Mouse (Mus musculus) adipocyte (in vitro differentiated cells): ENCODE results near the gene Zc3h12c.

Experiments used
- DNase-seq: peaks from one replicate; pipeline ENCODE4 v3.0.0-alpha.2; 2016; ENCODE audit warnings: low spot score

Zc3h12c gene

DNA sequence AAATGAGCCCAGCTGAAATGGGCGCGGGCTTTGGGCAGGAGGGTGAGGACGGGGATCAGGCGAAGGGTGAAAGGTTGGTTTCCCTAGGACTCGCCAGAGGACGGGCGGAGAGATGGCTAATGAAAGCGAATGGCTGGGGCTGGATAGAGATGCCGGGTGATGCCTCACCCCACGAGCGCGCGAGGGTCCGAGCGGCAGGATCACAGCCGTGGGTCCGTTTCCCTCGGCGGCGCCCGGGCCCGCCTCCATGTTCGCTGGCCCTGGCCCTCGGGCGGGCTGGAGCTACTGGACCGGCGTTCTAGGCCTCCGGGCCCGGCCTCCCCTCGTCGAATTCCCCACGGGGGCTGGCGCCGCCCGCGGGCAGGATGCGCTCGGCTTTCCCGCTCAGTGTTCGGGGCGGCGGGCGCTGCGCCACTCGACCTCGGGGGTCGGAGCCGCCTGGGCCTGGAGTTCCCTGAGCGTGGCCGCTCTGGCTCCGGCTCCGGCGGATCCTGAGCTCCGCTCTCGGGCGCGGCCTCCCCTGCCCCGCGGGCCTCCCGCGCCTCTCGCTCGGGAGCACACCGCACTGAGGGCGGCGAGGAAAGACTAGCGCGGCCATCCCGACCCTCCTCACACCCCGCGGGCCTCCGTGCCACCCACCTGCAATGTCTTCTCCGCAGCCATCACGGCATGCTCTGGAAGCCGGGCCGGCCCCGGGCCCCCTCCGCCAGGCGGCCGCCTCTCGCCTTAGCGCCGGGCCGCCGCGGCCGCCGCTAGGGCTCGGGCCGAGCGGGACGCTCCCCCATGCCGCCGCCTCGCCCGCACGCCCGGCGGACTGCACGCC lies at the start of gene Zc3h12c:
Gene Zc3h12c (minus strand): TSS at position 710 of the 823 bp plus-strand sequence.
- DNase-seq: peak; percentile 67

DNA sequence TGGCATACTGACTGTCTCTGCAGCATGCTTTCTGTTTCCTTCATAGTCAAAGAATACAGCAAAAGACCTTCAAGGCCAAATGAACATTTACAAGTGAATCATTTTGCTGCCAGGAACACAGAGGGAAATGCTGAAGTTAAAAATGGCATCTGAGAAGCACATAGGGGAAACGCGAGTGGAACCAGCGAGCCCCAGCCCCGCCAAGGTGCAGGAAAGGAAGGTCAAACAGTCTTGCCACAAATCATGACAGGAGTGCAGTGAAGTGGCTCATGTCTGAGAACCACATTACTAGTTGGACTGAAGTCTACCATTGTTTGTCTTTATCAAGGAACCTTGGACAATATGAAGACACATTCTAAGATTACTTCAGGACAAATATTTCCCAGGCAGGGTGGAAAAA lies 49.3 kb upstream of the Zc3h12c start:
- DNase-seq: no peak

DNA sequence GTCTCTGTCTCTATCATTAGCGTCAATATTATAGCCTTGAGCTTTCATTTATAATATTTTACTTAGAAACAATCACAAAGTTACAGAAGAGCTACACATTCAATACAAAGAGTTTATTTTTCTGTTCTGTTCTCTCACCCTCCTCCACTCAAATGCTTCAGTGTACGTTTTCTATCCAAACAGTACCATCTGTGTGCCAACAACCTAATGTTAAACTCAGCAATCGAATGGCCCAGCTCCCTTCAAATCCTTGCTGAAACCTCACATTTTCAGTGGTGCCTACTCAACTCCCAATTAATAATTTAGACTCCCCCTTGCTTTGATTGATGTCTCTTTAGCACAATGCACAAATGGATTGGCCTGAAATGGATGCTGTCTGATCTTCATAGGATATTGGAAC lies 46.9 kb upstream of the Zc3h12c start:
- no peak for DNase-seq

DNA sequence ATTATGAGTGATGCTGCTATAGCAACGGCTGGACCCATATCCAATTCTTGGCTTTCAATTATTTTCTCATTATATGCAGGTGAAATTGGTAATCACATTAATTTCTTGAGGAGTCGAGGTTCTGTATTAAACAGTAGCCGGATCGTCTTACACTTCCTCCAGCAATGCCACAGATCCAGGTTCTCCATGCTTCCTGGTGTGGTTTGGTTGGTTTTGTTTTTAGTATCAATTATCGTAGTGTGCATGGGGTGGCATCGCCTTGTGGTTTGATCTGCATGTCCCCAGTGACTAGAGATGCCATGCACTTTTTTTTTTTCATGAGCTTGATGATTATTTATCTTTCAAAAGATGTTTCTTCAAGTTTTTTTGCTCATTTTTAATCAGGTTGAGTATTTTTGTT lies 44.0 kb upstream of the Zc3h12c start:
- DNase-seq: no peak

DNA sequence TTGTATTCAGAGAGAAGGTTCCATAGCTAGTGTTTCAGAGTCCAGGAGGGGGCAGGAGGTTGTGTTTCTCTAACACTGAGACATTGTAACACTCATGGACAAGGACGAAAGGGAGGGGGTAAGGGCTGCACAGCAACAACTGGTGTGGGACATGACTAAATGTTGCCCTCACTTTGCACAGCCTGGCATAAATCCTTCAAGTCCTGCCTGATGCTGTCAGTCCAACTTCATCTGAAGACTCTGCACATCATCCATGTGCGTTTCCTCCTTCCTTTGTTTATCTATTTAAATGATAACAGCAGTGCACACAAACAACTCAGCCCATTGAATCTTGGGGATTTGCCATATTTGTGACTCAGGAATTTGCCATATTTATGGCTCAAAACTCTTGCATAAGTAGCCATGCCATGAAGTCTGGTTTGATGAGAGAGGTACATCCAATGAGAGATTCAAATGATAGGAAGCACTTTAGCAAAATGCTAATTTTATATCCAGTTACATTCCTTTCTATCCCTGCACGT lies 40.2 kb upstream of the Zc3h12c start:
- no peak for DNase-seq

DNA sequence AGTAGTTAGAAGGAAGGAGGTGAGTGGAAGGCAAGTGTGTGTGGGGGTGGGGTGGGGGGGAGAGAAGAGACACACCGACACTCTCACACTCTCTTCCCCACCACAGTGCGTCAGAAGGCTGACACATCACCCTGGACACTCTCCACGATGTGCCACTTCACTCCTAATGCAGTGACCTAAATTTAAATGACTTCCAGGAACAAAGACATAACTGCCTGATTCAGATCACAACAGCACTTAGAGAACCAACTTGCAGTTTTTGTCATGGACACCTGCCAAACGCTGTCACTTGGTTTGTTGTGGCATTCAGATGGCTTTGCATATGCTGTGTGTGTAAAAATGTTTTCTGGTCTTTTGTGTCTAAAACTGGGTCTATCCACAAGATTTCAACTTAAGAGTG lies 34.8 kb upstream of the Zc3h12c start:
- no peak for DNase-seq

DNA sequence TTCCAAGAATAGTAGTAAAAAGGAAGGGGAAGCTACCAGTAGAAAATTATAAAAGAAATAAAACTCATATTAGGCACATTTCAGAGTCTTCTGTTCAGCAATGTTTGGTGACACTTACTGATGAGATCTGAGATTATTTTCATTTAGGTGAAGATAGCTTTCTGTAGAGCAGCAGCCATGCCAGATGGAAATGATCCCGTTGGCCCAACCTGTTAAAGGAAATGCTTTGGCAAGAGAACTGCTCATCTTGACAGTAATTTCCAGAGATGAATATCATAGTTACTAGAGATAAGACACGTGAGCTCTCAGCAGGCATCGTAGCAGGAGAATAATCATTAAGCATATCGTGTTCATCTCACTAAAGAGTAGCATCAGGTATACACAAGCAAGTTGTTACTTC lies 31.9 kb upstream of the Zc3h12c start:
- no peak for DNase-seq

DNA sequence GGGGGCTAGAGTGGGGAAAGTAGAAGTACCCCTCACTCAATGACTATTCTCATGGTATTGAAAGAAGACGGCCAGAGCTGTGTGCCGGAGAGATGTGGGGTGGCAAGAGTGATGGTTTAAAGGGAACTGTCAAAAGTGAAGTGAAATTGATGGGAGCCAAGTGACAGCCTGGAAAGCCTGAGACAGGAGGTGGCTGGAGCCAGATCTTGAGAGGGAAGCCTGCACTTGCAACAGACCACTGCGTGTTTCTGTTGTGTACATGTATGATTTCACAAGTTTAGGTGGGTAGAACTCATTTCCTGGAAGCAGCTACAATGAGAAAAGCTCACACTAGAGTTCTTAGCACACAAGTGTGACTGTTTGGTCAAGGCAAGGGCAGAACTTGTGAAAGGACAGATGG lies 27.5 kb upstream of the Zc3h12c start:
- DNase-seq: no peak

DNA sequence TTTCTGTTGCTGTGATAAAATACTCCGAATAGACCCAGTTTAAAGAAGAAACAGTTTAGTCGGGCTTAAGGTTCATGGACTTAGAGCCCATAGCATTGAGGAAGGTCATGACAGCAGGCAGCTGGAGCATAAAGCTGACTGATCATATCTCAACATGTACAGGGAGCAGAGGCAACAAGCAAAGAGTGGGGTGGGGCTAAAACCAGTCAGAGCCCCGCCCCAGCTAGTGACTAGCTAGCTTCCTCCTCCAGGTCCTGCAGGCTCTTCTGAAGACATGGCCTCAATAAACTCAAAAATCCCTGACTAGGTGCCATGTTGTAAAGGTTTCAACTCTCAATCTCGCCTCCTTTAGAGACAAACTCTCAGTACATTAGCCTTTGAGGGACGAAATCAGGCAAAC lies 25.5 kb upstream of the Zc3h12c start:
- DNase-seq: no peak

DNA sequence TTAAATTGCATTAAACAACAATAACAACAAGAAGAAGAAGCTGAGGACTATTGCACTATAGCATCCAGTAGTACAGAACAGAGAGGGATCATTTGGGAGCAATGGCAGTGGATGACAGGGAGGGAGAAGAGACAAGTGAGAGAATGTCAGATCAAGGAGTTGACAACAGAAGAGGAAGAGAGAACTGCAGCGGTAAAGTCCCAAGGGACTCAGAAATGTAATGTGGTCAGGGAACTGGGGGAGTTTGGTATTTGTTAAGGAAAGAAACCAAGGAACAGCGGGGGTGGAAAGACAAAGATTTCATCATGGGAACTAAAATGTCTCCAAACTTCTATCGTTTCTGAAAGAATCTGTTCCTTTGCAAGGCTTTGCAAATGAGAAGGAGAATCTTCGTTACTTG lies 22.5 kb upstream of the Zc3h12c start:
- no peak for DNase-seq

DNA sequence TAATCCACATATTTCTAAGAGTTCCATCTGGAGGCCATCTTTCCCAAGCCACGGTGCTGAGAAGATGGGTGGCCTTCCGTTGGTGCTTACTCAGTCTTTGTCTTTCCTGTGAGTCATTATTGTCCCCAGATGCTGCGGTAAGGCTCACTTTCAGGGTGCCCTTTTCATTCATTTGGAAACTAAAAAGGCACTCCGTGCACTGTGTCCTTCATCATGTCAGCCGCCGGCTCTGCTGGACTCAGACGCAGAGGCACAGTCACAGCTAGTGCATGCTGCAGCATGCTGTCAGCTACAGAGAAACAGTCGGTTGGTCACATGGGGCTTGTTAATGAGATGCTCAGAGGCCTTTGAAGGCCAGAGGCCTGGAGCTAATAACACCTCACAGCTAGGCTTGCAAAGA lies 19.7 kb upstream of the Zc3h12c start:
- no peak for DNase-seq

DNA sequence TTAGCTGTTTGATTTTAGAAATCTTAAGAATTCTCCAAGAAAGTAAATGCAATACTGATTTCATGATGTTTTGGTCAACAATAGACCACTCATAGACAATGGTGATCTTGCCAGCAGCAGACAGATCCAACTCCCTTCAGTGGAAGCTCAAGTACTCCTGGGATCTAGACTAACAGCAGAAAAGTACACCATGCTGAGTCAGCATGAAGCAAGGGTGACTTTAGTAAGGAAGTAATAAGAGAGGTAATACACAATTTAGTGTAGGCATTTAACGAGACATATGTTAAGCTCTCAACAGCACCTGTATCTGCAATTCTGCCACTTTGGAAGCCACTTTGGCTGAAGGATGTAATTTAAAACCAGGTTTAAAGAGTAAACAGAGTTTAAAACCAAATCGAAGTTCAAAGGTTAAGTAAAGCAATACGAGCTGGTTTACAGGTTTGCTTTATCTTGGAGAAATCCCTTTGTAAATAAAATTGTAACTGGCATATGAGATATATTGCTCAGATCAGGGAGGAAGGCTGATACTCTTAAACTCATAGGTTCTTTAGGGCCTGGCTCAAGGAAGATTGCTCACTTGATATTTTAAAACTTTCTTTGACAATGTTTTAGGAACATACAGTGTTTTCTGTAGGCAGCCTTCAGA lies 18.0 kb upstream of the Zc3h12c start:
- no peak for DNase-seq

DNA sequence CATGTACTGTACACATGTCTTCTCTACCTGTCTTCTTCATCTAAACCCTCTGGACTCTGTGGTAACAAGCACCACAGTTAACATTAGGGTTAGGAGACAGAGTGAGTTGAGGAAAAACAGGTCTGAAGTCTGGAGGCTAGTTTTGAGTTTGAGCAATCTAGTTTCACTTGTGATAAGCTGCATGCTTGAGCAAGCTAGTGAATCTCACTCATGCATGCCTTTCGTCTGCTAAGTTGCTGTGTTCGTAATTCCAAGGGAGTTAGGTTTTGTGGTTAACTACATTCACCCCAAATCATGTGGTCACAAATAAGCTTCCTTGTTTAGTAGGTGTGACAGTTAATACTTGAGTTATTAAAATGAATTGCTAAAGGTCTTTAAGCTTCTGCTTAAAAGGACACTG lies 13.0 kb upstream of the Zc3h12c start:
- DNase-seq: no peak

DNA sequence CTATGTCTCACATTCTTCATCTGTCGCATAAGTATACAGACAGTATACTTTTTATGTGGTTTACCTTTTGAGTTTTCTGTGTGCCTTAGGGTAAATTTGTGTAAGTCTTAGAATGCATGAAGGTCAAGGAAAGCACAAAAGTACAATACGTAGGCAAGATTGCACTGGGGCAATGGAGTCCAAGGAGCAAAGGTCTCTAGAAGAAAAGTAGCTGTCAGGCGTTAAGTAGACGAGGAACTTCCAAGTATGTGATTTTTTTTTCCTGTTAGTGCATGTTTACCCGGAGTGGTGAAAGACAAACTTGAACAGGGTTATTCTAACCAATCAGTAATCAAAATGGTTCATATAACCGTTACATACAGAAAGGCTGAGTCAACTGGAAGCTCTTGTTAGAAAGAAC lies 12.5 kb upstream of the Zc3h12c start:
- DNase-seq: no peak

DNA sequence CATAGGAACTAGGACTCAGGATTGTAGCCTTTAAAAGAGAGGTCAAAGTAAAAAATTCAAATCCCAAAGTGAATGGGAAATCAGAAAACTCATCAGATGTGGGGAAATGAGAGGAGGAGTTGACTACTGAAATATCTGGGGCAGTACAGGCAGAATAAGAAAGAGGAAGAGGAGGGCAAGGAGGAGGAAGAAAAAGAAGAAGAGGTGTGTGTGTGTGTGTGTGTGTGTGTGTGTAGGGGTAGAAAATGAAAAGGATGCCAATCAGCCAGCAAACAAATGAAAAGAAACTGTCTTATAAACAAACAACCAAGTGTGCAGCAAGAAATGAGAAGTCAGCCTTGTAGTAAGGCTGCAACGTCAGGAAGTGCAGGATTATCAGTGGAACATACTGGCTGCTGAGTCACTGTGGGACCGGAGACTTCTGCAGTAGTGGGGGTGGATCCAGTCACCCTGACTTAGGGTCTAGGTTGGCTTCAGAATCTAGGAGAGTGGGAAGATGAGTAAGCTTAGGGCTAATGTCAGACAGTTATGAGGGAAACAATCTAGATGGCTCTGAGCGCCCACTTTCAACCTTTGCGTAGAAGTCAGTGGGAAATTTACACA lies 7.0 kb upstream of the Zc3h12c start:
- DNase-seq: no peak

DNA sequence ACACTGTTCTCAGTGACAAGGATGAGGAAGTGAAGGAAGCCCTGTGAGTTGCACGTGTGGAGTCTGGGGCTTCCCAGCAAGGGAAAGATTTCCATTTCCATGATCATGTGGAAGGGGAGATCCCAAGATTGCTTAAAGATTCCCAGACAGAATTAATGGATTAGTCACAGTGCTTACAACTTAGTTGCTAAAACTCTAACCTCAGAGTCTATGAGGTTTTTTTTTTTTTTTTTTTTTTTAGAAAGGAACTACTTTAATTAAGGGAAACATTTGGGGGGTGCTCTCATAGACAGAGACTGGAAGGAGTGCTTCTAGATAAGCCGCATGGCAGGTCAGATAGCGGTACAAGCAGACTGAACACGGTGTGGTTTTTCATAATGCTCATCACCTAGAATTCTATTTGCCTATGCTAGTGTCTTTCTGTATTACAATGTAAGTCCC lies 6.3 kb upstream of the Zc3h12c start:
- no peak for DNase-seq

DNA sequence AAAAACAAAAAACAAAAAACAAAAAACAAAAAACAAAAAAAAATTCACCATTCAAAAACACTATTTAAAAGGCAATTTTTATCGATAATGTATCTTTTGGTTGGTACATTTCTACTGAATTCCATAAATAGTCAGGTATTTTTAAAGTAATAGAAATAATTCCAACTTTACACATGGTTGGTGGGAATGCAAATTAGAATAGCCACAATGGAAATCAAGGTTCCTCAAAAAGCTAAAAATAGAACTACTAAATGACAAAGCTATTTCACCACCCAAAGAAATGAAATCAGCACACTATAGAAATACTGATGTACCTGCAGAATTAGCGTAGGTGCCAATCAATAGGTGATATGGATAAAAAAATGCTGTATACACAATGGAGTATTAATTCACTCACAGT lies 5.6 kb upstream of the Zc3h12c start:
- no peak for DNase-seq

DNA sequence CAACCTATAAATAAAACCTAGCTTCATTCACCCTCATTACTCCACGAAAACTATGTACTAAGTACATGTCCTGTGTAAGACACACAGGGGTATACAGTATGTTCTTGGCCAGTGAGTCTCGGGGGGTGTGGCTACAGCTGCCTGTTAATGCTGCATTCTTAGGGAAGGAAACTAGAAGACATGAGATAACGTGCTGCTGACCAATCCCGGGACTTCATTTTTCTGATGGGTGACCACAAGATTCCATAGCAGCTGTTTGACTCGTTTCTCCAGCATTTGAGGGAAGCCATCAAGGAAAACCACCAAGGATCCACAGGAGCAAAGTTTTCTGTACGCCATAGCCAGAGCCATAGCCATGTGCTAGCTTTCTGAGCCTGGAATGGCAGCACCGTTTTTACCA lies 4.2 kb upstream of the Zc3h12c start:
- no peak for DNase-seq

DNA sequence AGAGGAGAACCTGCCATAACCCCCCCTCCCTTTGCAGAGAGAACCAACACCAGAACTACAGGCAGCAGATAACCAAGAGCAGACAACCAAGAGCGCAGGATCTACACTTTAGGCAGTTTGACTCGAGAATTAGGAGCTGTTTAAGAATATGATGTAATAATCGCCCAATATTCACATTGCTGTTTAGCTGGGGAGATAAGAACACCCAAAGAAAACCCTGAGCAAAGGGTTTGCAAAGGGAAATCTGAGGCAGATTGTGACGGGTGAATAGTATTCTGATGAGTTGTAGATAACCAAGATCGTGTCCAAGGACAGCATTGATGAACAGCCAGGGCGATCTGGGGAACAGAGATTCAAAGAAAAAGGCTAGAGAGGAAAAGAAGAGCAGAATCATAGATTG lies 2.3 kb upstream of the Zc3h12c start:
- DNase-seq: no peak

DNA sequence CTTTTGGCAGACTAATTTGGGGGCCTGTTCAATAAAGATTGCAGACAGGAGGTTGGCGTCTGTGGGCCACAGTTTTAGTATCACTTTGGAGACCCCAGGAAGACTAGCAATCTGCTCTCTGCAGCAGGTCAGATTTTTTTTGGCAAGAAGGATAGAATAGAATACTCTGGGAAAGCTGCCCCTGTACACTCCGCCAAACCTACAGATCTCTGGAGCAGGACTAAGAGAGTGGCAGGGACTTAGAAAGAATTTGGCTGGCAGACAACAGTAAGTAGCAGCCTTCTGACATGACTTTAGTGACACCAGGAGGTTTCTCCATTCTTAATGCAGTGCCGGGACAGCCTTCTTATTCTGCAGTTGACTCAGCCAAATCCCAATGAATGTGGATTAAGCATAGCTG lies 1.8 kb upstream of the Zc3h12c start:
- DNase-seq: peak; percentile 37

DNA sequence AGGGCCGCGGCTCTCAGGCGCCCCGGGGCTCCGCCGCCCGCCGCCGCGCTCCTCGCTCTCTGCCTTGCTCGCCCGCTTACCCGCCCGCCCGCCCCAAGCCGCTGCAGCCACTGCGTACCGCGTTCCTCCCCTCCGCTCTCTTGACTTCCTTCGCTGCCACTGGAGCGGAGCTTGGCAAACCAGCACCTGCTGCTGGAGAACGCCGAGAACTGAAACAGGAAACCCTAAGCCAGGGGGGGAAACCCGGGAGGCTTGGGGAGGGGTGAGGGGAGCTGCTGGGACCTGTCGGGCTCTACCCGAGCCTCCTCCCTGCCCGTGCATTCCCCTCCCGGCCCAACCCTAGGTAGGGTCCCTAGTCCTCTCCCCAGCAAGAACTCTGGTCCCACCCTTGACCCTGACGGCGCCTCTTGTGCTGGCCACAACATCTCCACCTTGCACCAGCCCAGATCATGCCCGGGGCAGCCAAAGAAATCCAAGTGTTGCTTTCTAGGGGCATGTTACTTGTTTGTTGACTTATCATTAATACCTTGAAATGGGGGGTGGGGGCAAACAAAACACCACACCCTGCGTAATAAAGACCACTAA lies 406 bp upstream of the Zc3h12c start:
- DNase-seq: peak; percentile 79

DNA sequence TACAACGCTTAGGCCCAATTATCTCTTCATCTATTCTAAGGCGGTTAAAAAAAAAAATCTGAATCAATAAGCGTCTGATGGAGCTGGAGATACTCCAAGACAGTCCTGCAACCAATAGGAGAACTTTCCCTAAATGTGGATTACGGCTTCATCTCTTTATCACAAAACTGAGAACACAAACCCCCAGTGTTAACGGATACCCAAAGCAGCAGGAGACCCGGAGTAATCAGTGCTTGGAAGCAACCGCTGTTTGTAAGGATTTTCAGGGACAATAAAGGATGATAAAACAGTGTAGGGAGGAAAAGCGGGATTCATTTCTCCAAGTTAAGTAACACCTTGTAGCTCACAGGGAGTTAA lies 888 bp downstream of the Zc3h12c start:
- DNase-seq: no peak

DNA sequence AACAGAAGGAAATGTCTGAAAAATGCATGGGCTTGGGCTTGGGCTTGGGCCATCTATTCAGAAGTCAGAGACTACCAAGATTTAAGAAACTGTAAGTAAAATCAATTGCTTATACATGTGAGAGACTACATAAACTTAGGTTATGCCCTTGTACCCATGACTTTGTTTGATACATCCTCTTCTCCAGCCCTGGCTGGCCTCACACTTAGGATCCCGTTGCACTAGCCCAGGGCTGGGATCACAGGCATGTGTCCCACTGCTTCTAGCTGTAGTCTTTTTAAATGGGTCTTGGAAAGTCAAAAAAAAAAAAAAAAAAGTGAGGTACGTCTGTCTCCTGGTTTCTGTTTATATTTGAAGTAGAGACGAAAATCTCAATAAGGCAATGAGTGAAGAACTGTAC lies 1.3 kb downstream of the Zc3h12c start:
- no peak for DNase-seq
